Mouse (Mus musculus) lung, adult 2 months (tissue): ENCODE measurements around the gene Nucb1. TPM values are rescaled to one million over a fixed set of nuclear protein-coding genes. Genes with fewer than 3 reads are reported as not detected.
"Not testable (repeated sequence)": the region's sequence is repeated elsewhere in the genome, so short reads cannot be mapped to it uniquely, and the experiment has no call there.

ENCODE experiments used
- DNase-seq: peaks from one replicate; pipeline ENCODE4 v3.0.0; 2022
- H3K4me1 ChIP-seq: fragments of 200-500 bp; 2 replicates; pipeline ENCODE4 v1.6.1; 2011; ENCODE audit warnings: low read length; ENCODE audit not compliant: control insufficient read depth, insufficient read depth
- H3K4me3 ChIP-seq: fragments of 200-500 bp; replicated peaks from 2 replicates; pipeline ENCODE3; 2011; ENCODE audit warnings: low read depth, mild to moderate bottlenecking, control low read depth, low read length; ENCODE audit errors: extremely low read depth
- CTCF ChIP-seq: fragments of 200-500 bp; IDR thresholded peaks from 2 replicates; pipeline ENCODE4 v1.5.1; 2011; ENCODE audit warnings: mild to moderate bottlenecking, low read length, control low read depth; ENCODE audit not compliant: insufficient read depth
- POLR2A ChIP-seq: fragments of 200-500 bp; IDR thresholded peaks from 2 replicates; pipeline ENCODE4 v1.6.1; 2011; ENCODE audit warnings: low read depth, mild to moderate bottlenecking, control low read depth, low read length, borderline replicate concordance; ENCODE audit errors: extremely low read depth
- WGBS: fragments of 180-500 bp; shearing (Covaris S2); methylation state at CpG from one replicate; pipeline ENCODE4 v1.1.7; 2018; 5-methylcytosine and 5-hydroxymethylcytosine counted together
- polyA plus RNA-seq: library from polyadenylated mRNA; depleted of rRNA; stranded (reverse); fragments of >200 nt; gene quantifications from 2 replicates; pipeline ENCODE4 v1.2.3, GENCODE M21; 2012

Nucb1 gene
- polyA plus RNA-seq, 1 experiment = 420 TPM

DNA sequence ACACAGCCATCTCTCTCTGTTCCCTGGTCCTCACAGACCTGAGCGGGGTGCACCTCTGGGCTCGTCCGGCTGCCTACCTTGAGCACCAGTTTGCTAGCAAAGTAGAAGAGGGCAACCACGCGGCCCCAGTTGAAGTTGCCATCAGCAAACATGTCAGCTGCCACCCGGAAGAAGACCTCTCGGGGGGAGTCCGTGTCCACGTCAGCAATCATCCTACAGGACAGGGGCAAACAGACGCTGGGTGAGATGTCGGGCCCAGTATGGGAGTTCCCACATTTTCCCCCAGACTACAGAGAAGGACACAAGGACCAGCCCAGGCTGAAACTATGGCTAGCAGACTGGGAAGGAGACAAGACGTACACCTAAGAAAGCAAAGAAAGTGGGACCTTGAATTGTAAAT is 45.1 kb downstream of the Nucb1 start:
- H3K4me3 ChIP-seq = no peak overlapping the region
- DNase-seq = no peak
- TF ChIP-seq POLR2A (no peak), CTCF (no peak)
- H3K4me1 ChIP-seq = peaks cover 10% of the 10 kb centered on the region
- 95% methylated on average over 12 of the region's 12 CpGs for WGBS

DNA sequence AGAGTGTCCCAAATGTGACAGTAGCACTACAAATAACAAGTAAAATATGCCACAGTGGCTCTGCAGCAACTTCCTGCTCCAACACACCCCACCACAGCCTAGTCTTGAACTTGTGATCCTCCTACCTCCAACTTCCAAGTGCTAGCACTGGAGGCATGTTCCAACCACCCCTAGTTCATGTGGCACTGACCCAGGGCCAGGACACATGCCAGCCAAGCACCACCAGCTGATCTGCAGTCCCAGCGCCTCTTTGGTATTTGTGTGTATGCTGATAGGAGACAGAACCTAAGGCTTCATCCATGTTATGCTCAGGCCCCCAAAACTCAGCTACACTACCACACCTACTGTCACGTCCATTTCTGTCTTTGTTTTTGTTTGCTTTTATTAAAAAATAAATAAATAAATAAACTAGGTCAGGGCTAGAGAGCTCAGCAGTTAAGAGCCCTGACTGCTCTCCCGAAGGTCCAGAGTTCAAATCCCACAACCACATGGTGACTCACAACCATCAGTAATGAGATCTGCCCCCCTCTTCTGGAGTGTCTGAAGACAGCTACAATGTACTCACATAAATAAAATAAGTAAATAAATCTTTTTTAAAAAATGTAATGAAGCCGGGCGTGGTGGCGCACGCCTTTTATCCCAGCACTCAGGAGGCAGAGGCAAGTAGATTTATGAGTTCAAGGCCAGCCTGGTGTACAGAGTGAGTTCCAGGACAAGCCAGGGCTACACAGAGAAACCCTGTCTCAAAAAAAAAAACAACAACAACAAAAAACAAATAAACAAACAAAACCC is 46.0 kb downstream of the Nucb1 start:
- no peak for DNase-seq
- no peak overlapping the region for H3K4me3 ChIP-seq
- TF ChIP-seq CTCF (no peak), POLR2A (no peak)
- peaks cover 10% of the 10 kb centered on the region for H3K4me1 ChIP-seq
- WGBS = 92% methylated on average over 7 of the region's 7 CpGs

DNA sequence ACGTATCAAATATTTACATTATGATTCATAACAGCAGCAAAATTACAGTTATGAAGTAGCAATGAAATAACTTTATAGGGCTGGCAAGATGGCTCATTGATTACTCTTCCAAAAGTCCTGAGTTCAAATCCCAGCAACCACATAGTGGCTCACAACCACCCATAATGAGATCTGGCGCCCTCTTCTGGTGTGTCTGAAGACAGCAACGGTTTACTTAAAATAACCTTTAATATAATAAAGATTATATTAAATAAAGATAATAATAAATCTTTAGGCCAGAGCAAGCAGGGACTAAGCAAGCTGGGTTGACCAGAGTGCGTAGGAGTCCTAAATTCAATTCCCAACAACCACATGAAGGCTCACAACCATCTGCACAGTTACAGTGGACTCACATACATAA is 47.3 kb downstream of the Nucb1 start:
- H3K4me3 ChIP-seq, DNase-seq: not testable (repeated sequence)
- WGBS = 74% methylated on average over 4 of the region's 4 CpGs
- H3K4me1 ChIP-seq = peaks cover 10% of the 10 kb centered on the region

DNA sequence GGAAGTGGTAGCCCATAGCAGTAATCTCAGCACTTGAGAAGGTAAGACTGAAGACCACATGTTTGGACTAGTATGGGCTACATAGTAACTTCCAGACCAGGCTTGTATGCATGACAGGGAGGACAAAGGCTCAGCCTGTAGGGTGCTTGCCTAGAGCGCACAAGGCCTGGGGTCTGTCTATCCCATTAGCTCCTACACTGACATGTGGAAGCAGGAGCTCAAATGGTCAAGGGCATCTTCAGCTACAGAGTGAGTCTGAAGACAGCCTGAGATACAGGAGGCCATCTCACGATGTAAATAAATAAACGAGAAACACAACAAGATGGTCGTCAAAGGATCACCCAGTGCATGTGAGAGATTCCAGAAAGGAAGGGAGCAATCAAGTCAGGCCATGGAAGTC is 47.9 kb downstream of the Nucb1 start:
- Histone ChIP-seq H3K4me3 (no peak overlapping the region), H3K4me1 (peaks cover 14% of the 10 kb centered on the region)
- WGBS = 81% methylated on average over 4 of the region's 4 CpGs
- TF ChIP-seq CTCF (no peak), POLR2A (no peak)
- DNase-seq = no peak

DNA sequence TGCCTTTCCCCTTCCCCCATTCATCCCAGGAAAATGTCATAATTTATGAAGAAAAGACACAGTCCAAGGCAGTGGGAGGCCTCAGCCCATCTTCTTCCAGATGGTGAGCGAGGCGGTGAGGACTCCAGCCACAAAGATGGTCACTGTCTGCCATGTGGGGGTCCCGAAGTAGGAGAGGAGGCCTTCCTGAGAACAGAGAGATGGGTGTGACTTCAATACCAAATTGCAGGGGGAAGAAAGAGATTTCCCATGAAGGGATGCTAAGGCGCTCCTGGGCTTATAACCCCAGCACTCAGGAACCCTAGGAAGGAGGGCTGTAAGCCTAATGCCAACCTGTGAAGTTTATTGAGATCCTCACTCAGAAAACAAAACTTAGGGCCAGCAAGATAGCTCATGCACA is 48.4 kb downstream of the Nucb1 start:
- WGBS = 93% methylated on average over 4 of the region's 4 CpGs
- H3K4me1 ChIP-seq = peaks cover 14% of the 10 kb centered on the region
- TF ChIP-seq POLR2A = no peak
- TF ChIP-seq CTCF = no peak

DNA sequence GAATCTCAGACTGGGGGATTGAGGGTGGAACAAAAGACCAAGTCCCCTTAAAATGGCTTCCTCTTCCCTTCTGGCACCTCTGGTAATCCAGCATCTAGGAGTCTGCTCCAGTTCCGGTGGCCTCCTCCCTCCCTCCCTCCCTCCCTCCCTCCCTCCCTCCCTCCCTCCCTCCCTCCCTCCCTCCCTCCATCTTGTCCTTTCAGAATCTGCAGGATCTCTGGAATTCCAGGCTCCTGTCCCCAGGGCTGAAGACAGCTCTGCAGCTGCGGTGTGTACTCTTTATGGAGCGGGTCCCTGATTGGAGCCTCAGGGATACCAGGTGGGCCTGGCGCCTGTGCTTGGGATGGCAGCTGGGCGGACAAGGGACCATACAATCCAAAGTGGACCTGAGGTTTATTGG is 48.9 kb downstream of the Nucb1 start:
- 87% methylated on average over 4 of the region's 5 CpGs for WGBS
- H3K4me3 ChIP-seq = no peak overlapping the region
- TF ChIP-seq CTCF (no peak), POLR2A (no peak)
- DNase-seq = no peak
- peaks cover 14% of the 10 kb centered on the region for H3K4me1 ChIP-seq

More for the DNA sequence above, 48.4 kb downstream of the Nucb1 start:
- DNase-seq = no peak
- no peak overlapping the region for H3K4me3 ChIP-seq

DNA sequence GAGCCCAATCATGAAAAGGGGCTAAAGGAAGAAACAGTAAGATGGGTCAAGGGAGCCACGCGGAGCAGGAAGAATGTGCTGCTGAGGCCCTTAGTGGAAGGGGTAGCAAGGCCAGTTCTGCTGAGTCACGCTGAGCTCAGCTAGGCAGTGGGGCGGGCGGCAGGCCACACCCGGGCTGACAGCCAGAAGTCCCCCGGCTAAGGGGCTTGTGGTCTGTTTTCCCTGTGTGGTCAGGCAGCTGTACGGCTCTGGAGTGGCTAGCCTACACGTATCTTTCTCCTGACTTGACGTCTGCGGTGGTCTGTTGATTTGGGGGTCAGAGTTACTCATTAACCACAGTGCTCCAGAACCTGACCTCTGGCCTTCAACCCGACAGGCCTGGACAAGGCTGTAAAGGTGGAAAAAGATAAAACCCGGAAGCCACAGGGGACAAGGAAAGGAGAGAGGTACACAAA is 49.3 kb downstream of the Nucb1 start:
- TF ChIP-seq POLR2A (peak; percentile 48; the same call in 1 of the 2 replicates), CTCF (no peak)
- 19% methylated on average over 13 of the region's 13 CpGs for WGBS
- peak; percentile 77 for DNase-seq
- peaks cover 10% of the 10 kb centered on the region for H3K4me1 ChIP-seq
- H3K4me3 ChIP-seq = no peak overlapping the region

DNA sequence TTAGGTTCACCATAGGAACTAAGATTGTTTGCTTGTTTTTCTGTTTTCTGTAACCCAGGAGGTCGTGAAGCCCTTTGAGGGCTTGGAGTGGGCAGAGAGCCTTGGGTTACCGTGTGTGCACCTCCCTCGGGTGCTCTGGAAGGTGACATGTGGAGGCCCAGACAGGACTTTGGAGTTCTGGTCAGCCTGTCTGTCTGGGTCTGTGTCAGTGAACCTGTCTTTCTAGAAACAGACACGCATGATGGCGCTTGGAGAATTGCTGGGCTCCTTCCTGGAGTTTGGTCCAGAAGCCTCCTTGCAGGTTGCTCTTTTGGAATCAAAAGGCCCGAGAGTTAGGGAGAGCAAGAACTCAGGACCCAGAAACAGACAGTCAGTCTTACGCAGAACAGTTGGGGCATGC is 49.8 kb downstream of the Nucb1 start:
- whole genome bisulfite sequencing = 55% methylated on average over 7 of the region's 7 CpGs
- DNase-seq = peak; percentile 49

DNA sequence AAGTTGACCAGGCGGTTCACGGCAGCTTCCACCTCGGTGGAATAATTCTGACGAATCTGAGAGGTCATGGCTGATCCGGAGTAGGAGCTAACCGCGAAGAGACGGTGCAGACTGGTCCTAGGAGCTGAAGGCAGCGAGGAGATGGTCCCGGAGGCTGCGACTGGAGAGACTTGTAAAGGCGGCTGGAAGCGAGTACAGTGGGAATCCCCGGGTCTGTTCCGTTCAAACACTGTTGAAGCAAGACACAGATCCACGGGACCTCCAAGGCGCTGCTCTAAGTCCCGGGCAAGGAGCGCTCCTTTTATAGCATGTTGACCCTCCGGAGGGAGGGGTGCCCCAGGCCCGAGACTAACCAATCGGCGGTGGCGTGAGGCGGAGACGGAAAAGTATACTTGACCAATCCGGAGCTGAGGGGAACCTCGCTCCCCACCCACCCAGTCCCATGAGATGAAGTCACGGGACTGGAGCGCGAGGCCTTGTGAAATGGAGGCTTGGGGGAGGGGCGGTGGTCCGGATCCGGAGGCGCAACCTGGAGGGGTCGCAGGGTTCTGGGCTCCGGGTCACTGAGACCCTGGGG is 50.6 kb downstream of the Nucb1 start, which contains the start of gene Ftl1:
Gene Ftl1 (minus strand): TSS at position 321 of the 577 bp plus-strand sequence.
- under 1% methylated on average over 29 of the region's 37 CpGs for WGBS
- H3K4me3 ChIP-seq = peak within 1 kb of the TSS; percentile 87
- peak; percentile 95 for TF ChIP-seq POLR2A
- DNase-seq = peak; percentile 94
- not testable (repeated sequence) for H3K4me1 ChIP-seq

More for the DNA sequence above, 49.8 kb downstream of the Nucb1 start:
- Histone ChIP-seq H3K4me3 (no peak overlapping the region), H3K4me1 (peaks cover 6% of the 10 kb centered on the region)
- TF ChIP-seq POLR2A = no peak
- no peak for TF ChIP-seq CTCF

DNA sequence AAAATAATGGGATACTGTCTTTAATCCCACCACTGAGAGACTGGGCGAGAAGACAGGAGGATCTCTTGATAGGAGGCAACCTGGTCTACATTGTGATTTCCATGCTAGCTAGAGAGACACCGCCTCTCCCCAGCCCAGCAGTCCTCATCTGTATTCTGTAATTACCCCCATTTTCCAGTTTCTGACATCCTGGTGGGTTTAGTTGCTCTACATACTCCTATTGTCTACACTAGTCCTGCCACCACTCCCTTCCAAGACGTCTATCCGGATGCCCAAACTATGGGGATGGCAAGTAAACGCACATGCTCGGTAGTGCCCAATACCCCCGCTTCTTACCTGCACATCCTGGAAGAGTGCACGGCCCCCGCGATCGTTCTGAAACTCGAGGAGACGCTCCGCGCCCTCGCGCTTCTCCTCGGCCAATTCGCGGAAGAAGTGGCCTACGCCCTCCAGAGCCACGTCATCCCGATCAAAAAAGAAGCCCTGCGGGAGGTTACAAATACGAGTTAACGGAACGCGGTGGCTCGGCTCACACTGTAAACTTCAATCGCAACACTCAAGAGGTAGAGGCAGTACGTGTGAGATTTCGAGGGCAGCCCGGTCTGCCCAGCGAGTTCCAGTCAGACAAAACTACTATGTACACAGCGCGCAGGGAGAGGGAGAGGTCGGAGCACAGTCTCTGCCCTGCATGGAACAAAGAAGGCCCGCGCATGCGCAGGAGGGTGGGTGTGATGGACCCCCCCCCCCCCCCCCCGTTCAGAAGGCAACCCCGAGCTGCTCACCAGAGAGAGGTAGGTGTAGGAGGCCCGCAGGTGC is 51.2 kb downstream of the Nucb1 start:
- peak; percentile 76 for DNase-seq
- Histone ChIP-seq H3K4me3 (peak overlapping the region; percentile 87), H3K4me1 (peaks cover 6% of the 10 kb centered on the region)
- WGBS = 1% methylated on average over 43 of the region's 43 CpGs
- TF ChIP-seq CTCF = no peak
- TF ChIP-seq POLR2A = peak; percentile 70; the same call in 1 of the 2 replicates
